Mouse (Mus musculus) B cell, adult 62 days (primary cell): ENCODE data around the gene Naxd. TPM values are rescaled to one million over a fixed set of nuclear protein-coding genes. Genes with fewer than 3 reads are reported as not detected.

Source experiments
- total RNA-seq: library from RNA; stranded (reverse); gene quantifications from 4 replicates; pipeline ENCODE4 v1.2.4, GENCODE M21; 2023

Gene Naxd
- total RNA-seq, result 26.4 to 36.4 TPM (median 29.8 TPM) in 4 replicates

GRCm38 (mm10) chr8:11497017-11497990 lies at the start of gene Naxd:
Naxd (plus strand) TSS chr8:11497506.

GRCm38 (mm10) chr8:11477811-11478761 lies 19.2 kb upstream of the Naxd start, which contains the start of gene Rab20:
Rab20 (minus strand) TSS chr8:11478710.

DNA sequence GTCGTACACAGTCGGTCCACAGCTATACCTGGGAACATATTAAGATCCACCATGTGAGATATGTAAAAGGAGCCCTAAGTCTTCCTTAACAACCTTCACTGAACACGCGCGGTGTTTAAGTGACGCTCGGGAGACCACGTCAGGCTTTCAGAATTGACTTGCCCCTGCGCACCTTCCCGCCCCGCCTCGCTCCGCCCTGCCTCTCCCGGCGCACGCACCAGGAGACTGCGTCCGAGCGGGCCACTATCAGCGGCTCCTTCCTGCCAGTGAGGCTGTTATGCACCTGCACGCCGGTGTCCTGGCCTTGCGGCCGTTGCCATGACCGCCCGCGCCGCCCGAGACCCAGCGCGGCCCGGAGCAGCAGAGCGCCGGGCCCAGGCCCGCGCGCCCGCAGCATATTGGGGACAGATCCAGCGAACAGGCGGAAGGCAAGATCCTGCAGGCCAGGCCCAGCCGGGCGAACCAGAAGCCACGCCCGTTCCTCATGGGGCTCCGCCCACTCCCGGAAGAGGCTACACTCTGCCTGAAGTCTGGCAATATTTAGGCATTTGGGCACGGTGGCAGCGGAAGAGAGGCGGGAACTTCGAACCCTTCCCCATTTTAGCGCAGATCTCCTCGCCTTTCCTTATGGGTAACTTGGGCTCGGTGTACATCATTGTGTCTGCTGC lies 53.1 kb downstream of the Naxd start, which contains the start of gene Cars2:
Gene Cars2 (minus strand): TSS at position 503 of the 668 bp plus-strand sequence.

GRCm38 (mm10) chr8:11554799-11555719 lies 57.8 kb downstream of the Naxd start, which contains the start of gene Ing1:
Ing1 (plus strand) TSS chr8:11555571.

Other genes starting within 250 kb of the Naxd start
- gene Col4a2, start 184.7 kb upstream of the Naxd start, total RNA-seq, result 0.09 to 0.26 TPM in 2 of 4 replicates, not detected in the others
- gene Col4a1, start 184.7 kb upstream of the Naxd start, total RNA-seq, result 0.28 to 1.1 TPM (median 0.66 TPM) in 3 of 4 replicates, not detected in the other
- 7.5 to 13.8 TPM (median 10.2 TPM) in 4 replicates for gene Rab20, start 18.8 kb upstream of the Naxd start, total RNA-seq
- 29.2 to 37.3 TPM (median 36.7 TPM) in 4 replicates for gene Cars2, start 53.3 kb downstream of the Naxd start, total RNA-seq
- 53.9 to 68.1 TPM (median 65.9 TPM) in 4 replicates for gene Ing1, start 58.1 kb downstream of the Naxd start, total RNA-seq
- 89.4 to 97.9 TPM (median 97.0 TPM) in 4 replicates for gene Ankrd10, start 138.3 kb downstream of the Naxd start, total RNA-seq
- gene 1700016D06Rik, start 203.6 kb downstream of the Naxd start, total RNA-seq, result not detected in 4 replicates
- 54.1 to 59.3 TPM (median 57.6 TPM) in 4 replicates for gene Arhgef7, start 230.2 kb downstream of the Naxd start, total RNA-seq